Mouse (Mus musculus) layer of hippocampus, postnatal 14 days (tissue): ENCODE data around the gene Srsf4. TPM values are rescaled to one million over a fixed set of nuclear protein-coding genes. Genes with fewer than 3 reads are reported as not detected.

ENCODE experiments used
- total RNA-seq, 2 experiments: library from RNA; stranded (reverse); gene quantifications; 2 replicates each; pipeline ENCODE4 v1.2.3; 2021

Gene Srsf4
- total RNA-seq, 2 experiments from 2014 or later: 68.6 to 70.3 TPM

Other genes with a start within 250 kb of the Srsf4 start
- gene Ptpru, start 35.3 kb upstream of the Srsf4 start, total RNA-seq: 10 to 100 TPM; 66.8 to 82.5 TPM
- gene Mecr, start 30.1 kb upstream of the Srsf4 start, total RNA-seq: 10 to 100 TPM; 36.4 to 37.0 TPM
- 1 to 10 TPM; 2.2 to 2.3 TPM for gene Tmem200b, start 48.2 kb downstream of the Srsf4 start, total RNA-seq
- gene Gm10300, start 201.1 kb downstream of the Srsf4 start, total RNA-seq: not detected
- 10 to 100 TPM; 28.3 to 31.3 TPM for gene Epb41, start 201.7 kb downstream of the Srsf4 start, total RNA-seq